1 mouse cellular context compared by ENCODE assay signal in the genomic region with DNA sequence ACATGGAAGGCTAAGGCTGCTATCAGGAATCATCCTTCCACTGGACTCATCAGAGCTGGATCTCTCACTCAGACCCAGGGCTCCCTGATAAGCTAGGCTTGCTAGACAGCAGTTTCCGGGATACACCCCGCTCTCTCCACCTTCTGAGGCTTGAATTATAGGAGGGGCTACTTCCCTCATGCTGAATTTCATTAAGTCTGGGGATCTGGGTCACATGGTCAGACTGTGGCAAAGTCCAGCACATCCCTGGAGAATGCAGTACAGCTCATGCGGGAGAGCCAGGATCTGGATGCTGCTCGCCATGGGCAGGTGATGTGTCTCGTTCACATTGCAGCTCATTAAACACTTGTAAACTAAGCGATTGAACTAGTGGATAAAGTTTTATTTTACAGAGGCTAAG.
TF ChIP-seq lines count a peak whose summit lies in the region.

No protein-coding gene starts in this region.

TF ChIP-seq in ES-E14, 5 proteins besides CTCF, POLR2A, EP300 and RAD21:
- TF ChIP-seq ZC3H11A (IDR thresholded peaks at IDR 0.05; ENCODE audit: borderline replicate concordance, low read depth, low read length) (no peak), HCFC1 (IDR thresholded peaks at IDR 0.05; ENCODE audit: borderline replicate concordance, insufficient read depth, low read length) (no peak), CHD2 (IDR thresholded peaks at IDR 0.05; ENCODE audit: low read depth, low read length) (no peak), MAFK (IDR thresholded peaks at IDR 0.05; ENCODE audit: insufficient read depth, low read depth, low read length) (no peak)
TF ChIP-seq in ES-E14: peak in this region for 0.
